Mouse (Mus musculus): ENCODE results near the gene Cage1. TPM values are rescaled to one million over a fixed set of nuclear protein-coding genes. Genes with fewer than 3 reads are reported as not detected.

The Cage1 gene
- polyA plus RNA-seq, 2 experiments = 0.15 to 0.25 TPM

GRCm38 (mm10) chr13:37989701-37990100, 47.2 kb downstream of the Cage1 start:
- Histone ChIP-seq H3K4me3 (ENCODE audit: insufficient read depth in 1 of 2, low read depth in 2 of 2, low read length in 2 of 2) (no peak overlapping the region), H3K4me1 (replicated peaks; ENCODE audit: control insufficient read depth in 2 of 2, insufficient read depth in 2 of 2, low read length in 1 of 2) (peaks cover 4 to 12% of the 10 kb centered on the region in 2 experiments), H3K9ac (replicated peaks) (no peak overlapping the region), H3K27ac (no peak overlapping the region), H3K27me3 (ENCODE audit: control insufficient read depth, insufficient read depth, low read length) (no peaks in the 10 kb centered on the region), H3K9me3 (ENCODE audit: control insufficient read depth, low read length) (no peaks in the 10 kb centered on the region), H3K4me2 (ENCODE audit: low read depth) (no peak overlapping the region), H3K36me3 (replicated peaks; ENCODE audit: control insufficient read depth, insufficient read depth, low read depth) (peaks cover 69% of the 10 kb centered on the region)
- TF ChIP-seq EP300 (IDR thresholded peaks at IDR 0.05; ENCODE audit: low read depth) (no peak), CTCF (IDR thresholded peaks at IDR 0.05; ENCODE audit: low read depth) (no peak)
- ATAC-seq (ENCODE audit: insufficient read depth) (no peak), DNase-seq (ENCODE audit: low read depth in 3 of 3, low spot score in 3 of 3) (no peak)
- 83% methylated on average over 8 of the region's 8 CpGs for WGBS (ENCODE audit: insufficient replicate concordance)

GRCm38 (mm10) chr13:37986166-37986565, 50.7 kb downstream of the Cage1 start:
- Histone ChIP-seq H3K4me1 (replicated peaks; ENCODE audit: control insufficient read depth in 2 of 2, insufficient read depth in 2 of 2, low read length in 1 of 2) (peaks cover 0 to 2% of the 10 kb centered on the region in 2 experiments; a peak in 1 of 4 replicates), H3K36me3 (replicated peaks; ENCODE audit: control insufficient read depth, insufficient read depth, low read depth) (peaks cover 94% of the 10 kb centered on the region), H3K9me3 (ENCODE audit: control insufficient read depth, low read length) (no peaks in the 10 kb centered on the region), H3K9ac (replicated peaks) (no peak overlapping the region), H3K27ac (no peak overlapping the region), H3K4me3 (ENCODE audit: insufficient read depth in 1 of 2, low read depth in 2 of 2, low read length in 2 of 2) (no peak overlapping the region), H3K4me2 (ENCODE audit: low read depth) (no peak overlapping the region), H3K27me3 (ENCODE audit: control insufficient read depth, insufficient read depth, low read length) (no peaks in the 10 kb centered on the region)
- no peak for ATAC-seq (ENCODE audit: insufficient read depth)
- WGBS (ENCODE audit: insufficient replicate concordance) = 88% methylated on average over 10 of the region's 10 CpGs
- no peak for TF ChIP-seq CTCF (IDR thresholded peaks at IDR 0.05; ENCODE audit: low read depth)
- no peak for TF ChIP-seq EP300 (IDR thresholded peaks at IDR 0.05; ENCODE audit: low read depth)
- DNase-seq (ENCODE audit: low read depth in 3 of 3, low spot score in 3 of 3) = no peak

GRCm38 (mm10) chr13:37981063-37981462, 55.8 kb downstream of the Cage1 start:
- DNase-seq (ENCODE audit: low read depth in 3 of 3, low spot score in 3 of 3) (no peak), ATAC-seq (ENCODE audit: insufficient read depth) (no peak)
- no peak overlapping the region for H3K4me2 ChIP-seq (ENCODE audit: low read depth)
- H3K9ac ChIP-seq (replicated peaks) = no peak overlapping the region
- H3K4me3 ChIP-seq (ENCODE audit: insufficient read depth in 1 of 2, low read depth in 2 of 2, low read length in 2 of 2) = no peak overlapping the region
- no peaks in the 10 kb centered on the region for H3K9me3 ChIP-seq (ENCODE audit: control insufficient read depth, low read length)
- no peak for TF ChIP-seq CTCF (IDR thresholded peaks at IDR 0.05; ENCODE audit: low read depth)
- TF ChIP-seq EP300 (IDR thresholded peaks at IDR 0.05; ENCODE audit: low read depth) = no peak
- no peaks in the 10 kb centered on the region for H3K27me3 ChIP-seq (ENCODE audit: control insufficient read depth, insufficient read depth, low read length)
- 82% methylated on average over 5 of the region's 5 CpGs for WGBS (ENCODE audit: insufficient replicate concordance)
- H3K4me1 ChIP-seq (replicated peaks; ENCODE audit: control insufficient read depth in 2 of 2, insufficient read depth in 2 of 2, low read length in 1 of 2) = no peaks in the 10 kb centered on the region
- H3K27ac ChIP-seq = no peak overlapping the region
- H3K36me3 ChIP-seq (replicated peaks; ENCODE audit: control insufficient read depth, insufficient read depth, low read depth) = peaks cover 87% of the 10 kb centered on the region

GRCm38 (mm10) chr13:37980346-37980745, 56.5 kb downstream of the Cage1 start:
- H3K36me3 ChIP-seq (replicated peaks; ENCODE audit: control insufficient read depth, insufficient read depth, low read depth) = peaks cover 84% of the 10 kb centered on the region
- no peak for ATAC-seq (ENCODE audit: insufficient read depth)

GRCm38 (mm10) chr13:37979506-37979905, 57.4 kb downstream of the Cage1 start:
- no peak for TF ChIP-seq CTCF (IDR thresholded peaks at IDR 0.05; ENCODE audit: low read depth)
- TF ChIP-seq EP300 (IDR thresholded peaks at IDR 0.05; ENCODE audit: low read depth) = no peak
- ATAC-seq (ENCODE audit: insufficient read depth) = no peak
- Histone ChIP-seq H3K4me1 (replicated peaks; ENCODE audit: control insufficient read depth in 2 of 2, insufficient read depth in 2 of 2, low read length in 1 of 2) (peaks cover 0 to 2% of the 10 kb centered on the region in 2 experiments; a peak in 1 of 4 replicates), H3K4me2 (ENCODE audit: low read depth) (no peak overlapping the region), H3K9ac (replicated peaks) (no peak overlapping the region), H3K36me3 (replicated peaks; ENCODE audit: control insufficient read depth, insufficient read depth, low read depth) (peaks cover 77% of the 10 kb centered on the region), H3K9me3 (ENCODE audit: control insufficient read depth, low read length) (no peaks in the 10 kb centered on the region), H3K27ac (no peak overlapping the region), H3K27me3 (ENCODE audit: control insufficient read depth, insufficient read depth, low read length) (no peaks in the 10 kb centered on the region), H3K4me3 (ENCODE audit: insufficient read depth in 1 of 2, low read depth in 2 of 2, low read length in 2 of 2) (no peak overlapping the region)
- 93% methylated on average over 12 of the region's 12 CpGs for WGBS (ENCODE audit: insufficient replicate concordance)
- DNase-seq (ENCODE audit: low read depth in 3 of 3, low spot score in 3 of 3) = no peak

More at GRCm38 (mm10) chr13:37980346-37980745, 56.5 kb downstream of the Cage1 start:
- TF ChIP-seq EP300 (IDR thresholded peaks at IDR 0.05; ENCODE audit: low read depth) (no peak), CTCF (IDR thresholded peaks at IDR 0.05; ENCODE audit: low read depth) (no peak)
- Histone ChIP-seq H3K4me1 (replicated peaks; ENCODE audit: control insufficient read depth in 2 of 2, insufficient read depth in 2 of 2, low read length in 1 of 2) (no peaks in the 10 kb centered on the region), H3K4me2 (ENCODE audit: low read depth) (no peak overlapping the region), H3K9ac (replicated peaks) (no peak overlapping the region), H3K4me3 (ENCODE audit: insufficient read depth in 1 of 2, low read depth in 2 of 2, low read length in 2 of 2) (no peak overlapping the region), H3K27me3 (ENCODE audit: control insufficient read depth, insufficient read depth, low read length) (no peaks in the 10 kb centered on the region), H3K27ac (no peak overlapping the region), H3K9me3 (ENCODE audit: control insufficient read depth, low read length) (no peaks in the 10 kb centered on the region)
- no peak for DNase-seq (ENCODE audit: low read depth in 3 of 3, low spot score in 3 of 3)
- 87% methylated on average over 10 of the region's 10 CpGs for whole genome bisulfite sequencing (ENCODE audit: insufficient replicate concordance)
